Mouse (Mus musculus) embryonic facial prominence, embryonic 15.5 days (tissue): ENCODE measurements around the gene Snapc3. TPM values are rescaled to one million over a fixed set of nuclear protein-coding genes. Genes with fewer than 3 reads are reported as not detected.
A peak's percentile ranks its signal among the peaks of the same experiment; 100 is the strongest.

ENCODE experiments used
- ATAC-seq: fragments of 200-750 bp; cut with Nextera tagmentation; 2 replicates; pipeline ENCODE4 v1.8.0; 2017; ENCODE audit warnings: low read depth, moderate TSS enrichment; ENCODE audit not compliant: insufficient number of reproducible peaks, low FRiP score, low TSS enrichment
- H3K27ac ChIP-seq: fragments of 300-500 bp; sonication (generic); replicated peaks from 2 replicates; pipeline ENCODE4 v1.5.1; 2015; ENCODE audit warnings: mild to moderate bottlenecking, inconsistent platforms
- H3K27me3 ChIP-seq: fragments of 300-500 bp; sonication (generic); 2 replicates; pipeline ENCODE4 v1.6.1; 2015; ENCODE audit warnings: inconsistent platforms
- H3K36me3 ChIP-seq: fragments of 300-500 bp; sonication (generic); 2 replicates; pipeline ENCODE4 v1.6.1; 2015; ENCODE audit warnings: mild to moderate bottlenecking, inconsistent platforms
- H3K4me1 ChIP-seq: fragments of 300-500 bp; sonication (generic); 2 replicates; pipeline ENCODE4 v1.6.1; 2015; ENCODE audit warnings: inconsistent platforms
- H3K4me2 ChIP-seq: fragments of 300-500 bp; sonication (generic); replicated peaks from 2 replicates; pipeline ENCODE4 v1.6.1; 2015; ENCODE audit warnings: mild to moderate bottlenecking, inconsistent platforms
- H3K4me3 ChIP-seq: fragments of 300-500 bp; sonication (generic); replicated peaks from 2 replicates; pipeline ENCODE4 v1.5.1; 2015; ENCODE audit warnings: mild to moderate bottlenecking, inconsistent platforms
- H3K9ac ChIP-seq: fragments of 300-500 bp; sonication (generic); 2 replicates; pipeline ENCODE4 v1.6.1; 2015; ENCODE audit warnings: inconsistent platforms
- H3K9me3 ChIP-seq: fragments of 300-500 bp; sonication (generic); replicated peaks from 2 replicates; pipeline ENCODE4 v1.6.1; 2016; ENCODE audit warnings: inconsistent platforms
- WGBS: fragments of 180-500 bp; shearing (Covaris S2); methylation state at CpG from one replicate; pipeline ENCODE4 v1.1.7; 2015; 5-methylcytosine and 5-hydroxymethylcytosine counted together
- polyA plus RNA-seq: library from polyadenylated mRNA; unstranded; fragments of >200 nt; fragmentation: Nextera tagmentation; extraction: Ambion mirVana; gene quantifications from 2 replicates; pipeline ENCODE4 v1.2.1, GENCODE M21; 2015

Gene Snapc3
- polyA plus RNA-seq, 1 experiment from 2014 or later, result 44.8 TPM

DNA sequence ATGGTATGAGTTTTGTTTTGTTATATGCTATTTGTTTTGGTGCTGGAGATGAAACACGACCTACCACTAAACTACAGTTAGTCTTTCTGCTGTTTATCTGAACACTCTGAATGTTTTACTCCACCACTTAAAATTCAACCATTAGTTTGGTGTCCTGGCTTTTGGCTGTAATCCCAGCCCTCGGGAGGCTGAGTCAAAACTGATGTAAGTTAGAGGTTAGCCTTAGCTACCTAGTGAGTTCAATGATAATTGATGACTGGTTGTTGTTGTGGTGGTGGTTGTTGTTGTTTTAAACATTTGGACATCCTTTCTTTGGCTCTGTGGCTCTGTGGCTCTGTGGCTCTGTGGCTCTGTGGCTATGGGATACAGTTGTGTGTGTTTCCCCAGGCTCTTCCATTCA lies 1.3 kb downstream of the Snapc3 start:
- Histone ChIP-seq H3K27ac (no peak overlapping the region), H3K9ac (no peak overlapping the region), H3K9me3 (no peaks in the 10 kb centered on the region), H3K36me3 (peaks cover 11% of the 10 kb centered on the region), H3K4me1 (peaks cover 9% of the 10 kb centered on the region; the same call in 1 of the 2 replicates), H3K27me3 (no peaks in the 10 kb centered on the region), H3K4me2 (peak overlapping the region; percentile 50), H3K4me3 (peak overlapping the region; percentile 97)
- no peak for ATAC-seq
- 69% methylated on average over 2 of the region's 2 CpGs for WGBS

DNA sequence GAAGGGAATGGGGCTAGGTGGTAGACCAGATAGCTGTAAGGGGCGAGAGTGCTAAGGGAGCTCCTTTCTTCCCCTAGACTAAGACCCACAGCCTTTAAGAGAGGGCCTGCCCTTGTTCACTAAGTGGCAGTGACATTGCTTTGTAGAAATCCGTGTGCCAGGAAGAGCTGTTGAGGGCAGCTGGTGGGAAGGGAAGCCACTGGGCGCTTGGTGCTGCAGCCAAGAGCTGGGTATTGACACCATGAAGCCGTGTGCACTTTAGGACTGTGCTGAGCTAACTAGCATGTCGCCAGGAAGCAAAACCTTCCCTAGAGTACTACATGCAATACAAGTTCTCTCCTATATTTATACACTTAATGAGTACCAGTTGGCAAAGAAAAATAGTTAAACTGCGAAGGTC lies 6.1 kb downstream of the Snapc3 start:
- peaks cover 46% of the 10 kb centered on the region for H3K36me3 ChIP-seq
- 90% methylated on average over 6 of the region's 6 CpGs for WGBS
- no peak overlapping the region for H3K4me2 ChIP-seq
- no peak overlapping the region for H3K4me3 ChIP-seq
- H3K4me1 ChIP-seq, result peaks cover 8% of the 10 kb centered on the region; the same call in 1 of the 2 replicates
- no peaks in the 10 kb centered on the region for H3K27me3 ChIP-seq
- no peak overlapping the region for H3K27ac ChIP-seq
- no peak overlapping the region for H3K9ac ChIP-seq
- H3K9me3 ChIP-seq, result no peaks in the 10 kb centered on the region
- ATAC-seq, result no peak

DNA sequence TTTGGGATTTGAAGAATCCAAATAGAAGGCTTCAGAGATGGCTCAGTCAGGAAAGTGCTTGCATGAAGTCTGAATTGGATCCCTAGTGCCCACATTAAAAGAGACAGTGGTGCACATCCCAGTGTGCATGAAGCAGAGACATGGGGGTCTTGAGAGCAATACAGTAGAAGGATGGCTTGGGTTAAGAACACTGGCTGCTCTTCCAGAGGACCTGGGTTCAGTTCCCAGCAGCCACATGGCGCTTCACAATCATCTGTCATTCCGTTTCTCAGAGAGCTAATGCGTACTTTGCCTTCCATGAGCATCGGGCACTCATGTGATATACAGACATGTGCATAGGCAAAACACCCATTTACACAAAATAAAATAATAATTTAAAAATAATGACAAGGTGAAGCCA lies 7.6 kb downstream of the Snapc3 start:
- no peak for ATAC-seq
- Histone ChIP-seq H3K27ac (no peak overlapping the region), H3K4me3 (no peak overlapping the region), H3K4me2 (no peak overlapping the region), H3K9me3 (no peaks in the 10 kb centered on the region), H3K27me3 (no peaks in the 10 kb centered on the region), H3K36me3 (peaks cover 56% of the 10 kb centered on the region), H3K4me1 (no peaks in the 10 kb centered on the region), H3K9ac (no peak overlapping the region)
- 97% methylated on average over 4 of the region's 4 CpGs for WGBS

DNA sequence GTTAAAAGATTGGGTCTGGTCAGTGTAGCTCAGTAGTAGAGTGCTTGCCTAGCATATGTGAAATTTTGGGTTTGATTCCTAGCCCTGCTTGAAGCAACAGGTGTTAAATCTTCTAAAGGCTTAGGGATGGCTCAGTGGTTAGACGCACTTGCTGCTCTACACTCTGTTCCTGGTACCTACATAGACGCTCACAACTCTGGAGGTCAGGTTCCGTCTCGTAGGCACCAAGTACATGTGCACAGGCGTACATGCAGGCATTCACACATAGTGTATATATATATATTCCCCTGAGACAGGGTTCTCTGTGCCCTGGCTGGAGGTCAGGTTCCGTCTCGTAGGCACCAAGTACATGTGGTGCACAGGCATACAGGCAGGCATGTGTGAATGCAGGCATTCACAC lies 9.6 kb downstream of the Snapc3 start:
- peaks cover 60% of the 10 kb centered on the region for H3K36me3 ChIP-seq
- H3K9ac ChIP-seq, result no peak overlapping the region
- ATAC-seq, result no peak
- H3K9me3 ChIP-seq, result no peaks in the 10 kb centered on the region
- H3K4me2 ChIP-seq, result no peak overlapping the region
- WGBS, result 95% methylated on average over 7 of the region's 7 CpGs
- H3K4me3 ChIP-seq, result no peak overlapping the region
- no peak overlapping the region for H3K27ac ChIP-seq
- no peaks in the 10 kb centered on the region for H3K4me1 ChIP-seq
- no peaks in the 10 kb centered on the region for H3K27me3 ChIP-seq

DNA sequence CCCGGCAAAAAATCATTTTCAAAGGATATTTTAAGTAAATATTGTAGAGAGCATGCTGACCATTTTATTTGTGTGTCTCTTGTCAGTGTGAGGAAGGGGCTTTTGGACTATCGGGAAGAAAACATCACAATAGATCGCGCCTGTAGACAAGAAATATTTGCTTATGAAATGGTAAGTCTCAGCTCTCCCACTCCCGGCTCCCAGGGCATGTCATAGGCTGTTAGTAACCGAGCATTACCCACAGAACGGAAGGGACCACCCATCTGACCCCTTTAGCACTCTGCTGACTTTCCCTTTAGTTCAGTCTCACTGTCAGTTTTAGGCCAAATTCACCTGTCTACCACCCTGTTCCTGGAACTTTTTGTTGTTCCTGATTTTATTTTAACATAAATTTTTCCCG lies 10.2 kb downstream of the Snapc3 start:
- no peak for ATAC-seq
- H3K27me3 ChIP-seq, result no peaks in the 10 kb centered on the region
- H3K27ac ChIP-seq, result no peak overlapping the region
- no peak overlapping the region for H3K4me2 ChIP-seq
- no peaks in the 10 kb centered on the region for H3K4me1 ChIP-seq
- H3K9me3 ChIP-seq, result no peaks in the 10 kb centered on the region
- H3K4me3 ChIP-seq, result no peak overlapping the region
- no peak overlapping the region for H3K9ac ChIP-seq
- H3K36me3 ChIP-seq, result peaks cover 60% of the 10 kb centered on the region
- WGBS, result 93% methylated on average over 8 of the region's 8 CpGs

DNA sequence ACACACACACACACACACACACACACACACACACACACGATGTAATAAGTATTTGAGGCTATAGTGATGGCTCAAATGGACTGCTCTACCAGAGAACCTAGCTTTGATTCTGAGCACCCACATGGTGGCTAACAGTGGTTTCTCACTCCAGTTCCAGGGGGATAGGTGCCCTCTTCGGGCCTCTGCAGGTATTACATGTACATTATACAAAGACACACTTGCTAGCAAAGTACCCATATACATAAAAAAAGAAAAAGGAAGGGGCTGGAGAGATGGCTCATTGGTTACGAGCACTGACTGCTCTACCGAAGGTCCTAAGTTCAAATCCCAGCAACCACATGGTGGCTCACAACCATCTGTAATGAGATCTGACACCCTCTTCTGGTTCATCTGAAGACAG lies 11.3 kb downstream of the Snapc3 start:
- H3K4me2 ChIP-seq, result no peak overlapping the region
- H3K9ac ChIP-seq, result no peak overlapping the region
- no peak overlapping the region for H3K4me3 ChIP-seq
- H3K36me3 ChIP-seq, result peaks cover 53% of the 10 kb centered on the region
- ATAC-seq, result no peak
- no peaks in the 10 kb centered on the region for H3K27me3 ChIP-seq
- WGBS, result 93% methylated on average over 4 of the region's 4 CpGs
- H3K9me3 ChIP-seq, result no peaks in the 10 kb centered on the region
- H3K27ac ChIP-seq, result no peak overlapping the region
- H3K4me1 ChIP-seq, result no peaks in the 10 kb centered on the region

DNA sequence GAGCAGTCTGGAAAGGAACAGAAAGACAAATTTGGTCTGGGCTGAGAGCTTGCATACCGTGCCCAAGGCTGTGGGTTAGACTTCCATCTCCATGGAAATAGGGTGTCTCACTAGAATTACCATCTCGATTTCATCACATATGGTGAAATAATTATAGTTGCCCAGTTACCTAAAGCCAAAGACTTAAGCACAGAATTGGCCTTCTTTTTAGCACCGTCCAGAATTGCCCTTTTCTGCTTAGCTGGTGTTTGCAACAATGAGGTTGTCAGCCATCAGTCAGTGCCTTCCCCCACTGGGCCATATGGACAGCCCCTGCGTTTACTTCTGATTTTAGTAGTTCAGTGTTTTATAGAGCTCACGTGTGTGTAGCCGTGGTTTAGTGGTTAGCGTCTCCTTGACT lies 14.4 kb downstream of the Snapc3 start:
- no peaks in the 10 kb centered on the region for H3K27me3 ChIP-seq
- no peaks in the 10 kb centered on the region for H3K9me3 ChIP-seq
- WGBS, result 86% methylated on average over 7 of the region's 7 CpGs
- no peak overlapping the region for H3K4me3 ChIP-seq
- no peaks in the 10 kb centered on the region for H3K4me1 ChIP-seq
- no peak for ATAC-seq
- no peak overlapping the region for H3K27ac ChIP-seq
- no peak overlapping the region for H3K4me2 ChIP-seq
- H3K36me3 ChIP-seq, result peaks cover 64% of the 10 kb centered on the region
- H3K9ac ChIP-seq, result no peak overlapping the region

DNA sequence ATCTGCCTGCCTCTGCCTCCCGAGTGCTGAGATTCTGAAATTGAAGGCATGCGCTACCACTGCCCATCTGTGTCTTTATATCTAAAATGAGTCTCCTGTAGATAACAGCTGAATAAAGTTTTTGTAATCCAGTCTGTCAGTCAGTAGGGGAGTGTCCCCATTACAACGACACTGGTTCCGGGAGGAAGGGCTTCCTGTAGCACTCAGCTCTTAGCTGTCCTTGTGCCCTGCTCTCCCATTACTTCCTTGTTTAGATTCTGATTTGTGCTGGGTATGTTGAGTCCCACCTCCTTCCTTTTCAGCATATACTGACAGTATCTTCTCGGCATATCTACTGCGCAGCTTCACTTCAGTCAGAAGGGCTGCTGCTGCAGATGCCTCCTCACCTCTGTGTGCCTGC lies 15.4 kb downstream of the Snapc3 start:
- Histone ChIP-seq H3K4me2 (no peak overlapping the region), H3K9ac (no peak overlapping the region), H3K4me3 (no peak overlapping the region), H3K4me1 (no peaks in the 10 kb centered on the region), H3K9me3 (no peaks in the 10 kb centered on the region), H3K27me3 (no peaks in the 10 kb centered on the region), H3K27ac (no peak overlapping the region), H3K36me3 (peaks cover 62% of the 10 kb centered on the region)
- no peak for ATAC-seq
- 88% methylated on average over 6 of the region's 6 CpGs for WGBS

DNA sequence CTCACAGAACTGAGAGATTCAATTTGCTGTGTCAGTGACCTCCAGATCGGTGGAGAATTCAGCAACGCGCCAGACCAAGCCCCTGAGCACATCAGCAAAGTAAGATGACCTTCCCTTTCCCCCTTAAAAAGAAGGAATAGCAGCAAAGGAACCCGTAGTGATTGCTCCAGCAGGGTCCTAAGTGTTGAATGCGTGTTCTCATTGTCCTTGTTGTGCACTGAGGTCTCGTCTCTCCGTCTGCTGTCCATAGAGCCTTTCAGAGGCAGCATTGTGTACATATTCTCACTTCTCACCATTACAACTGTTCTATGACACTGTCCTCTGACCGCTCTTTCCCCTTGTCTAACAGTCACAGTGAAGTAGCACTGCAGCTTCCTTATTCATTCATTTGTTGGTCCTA lies 18.9 kb downstream of the Snapc3 start:
- Histone ChIP-seq H3K4me3 (no peak overlapping the region), H3K36me3 (peaks cover 65% of the 10 kb centered on the region), H3K27me3 (no peaks in the 10 kb centered on the region), H3K9me3 (no peaks in the 10 kb centered on the region), H3K4me1 (no peaks in the 10 kb centered on the region), H3K4me2 (no peak overlapping the region), H3K9ac (no peak overlapping the region), H3K27ac (no peak overlapping the region)
- no peak for ATAC-seq
- WGBS, result 93% methylated on average over 8 of the region's 8 CpGs

DNA sequence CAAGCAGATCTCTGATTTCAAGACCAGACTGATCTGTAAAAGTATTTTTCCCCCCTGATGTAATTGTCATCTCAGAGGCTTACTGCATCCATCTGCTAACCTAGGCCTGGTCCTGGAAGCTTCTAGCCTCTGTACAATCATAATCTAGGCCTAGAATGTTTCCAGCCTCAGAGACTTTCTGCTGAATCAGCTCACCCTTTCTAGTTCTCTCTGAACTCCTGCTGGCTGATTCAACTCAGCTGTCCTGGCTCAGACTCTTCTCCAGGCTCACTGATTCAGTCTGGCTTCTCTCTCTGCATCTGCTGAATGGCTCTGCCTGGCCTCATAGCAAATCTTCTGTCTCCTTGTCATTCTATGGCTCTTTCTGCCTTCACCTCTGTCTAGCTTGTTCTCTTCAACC lies 20.6 kb downstream of the Snapc3 start:
- Histone ChIP-seq H3K9me3 (no peaks in the 10 kb centered on the region), H3K4me3 (no peak overlapping the region), H3K4me2 (no peak overlapping the region), H3K27me3 (no peaks in the 10 kb centered on the region), H3K27ac (no peak overlapping the region), H3K4me1 (no peaks in the 10 kb centered on the region), H3K36me3 (peaks cover 74% of the 10 kb centered on the region), H3K9ac (no peak overlapping the region)
- ATAC-seq, result no peak

DNA sequence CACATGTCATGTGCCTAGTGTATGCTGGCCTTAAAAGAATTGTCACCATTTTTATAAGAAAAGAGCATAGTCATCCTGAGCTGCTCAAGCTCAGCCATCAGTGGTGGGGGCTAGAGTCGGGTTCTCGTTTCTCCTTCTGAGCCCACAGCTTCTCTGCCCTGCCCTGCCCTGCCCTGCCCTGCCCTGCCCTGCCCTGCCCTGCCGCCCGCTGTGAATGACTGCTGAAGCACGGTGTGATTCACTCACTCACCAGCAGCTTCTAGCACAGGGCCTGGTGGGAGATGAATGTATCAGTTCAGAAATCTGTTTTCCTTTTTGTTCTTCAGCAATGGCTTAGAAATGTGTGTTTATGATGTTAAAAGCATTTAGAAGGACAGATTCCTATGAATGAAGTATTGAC lies 21.5 kb downstream of the Snapc3 start:
- Histone ChIP-seq H3K36me3 (peaks cover 67% of the 10 kb centered on the region), H3K4me3 (no peak overlapping the region), H3K9ac (no peak overlapping the region), H3K4me2 (no peak overlapping the region), H3K27me3 (no peaks in the 10 kb centered on the region), H3K9me3 (no peaks in the 10 kb centered on the region), H3K27ac (no peak overlapping the region), H3K4me1 (no peaks in the 10 kb centered on the region)
- 60% methylated on average over 5 of the region's 5 CpGs for WGBS
- ATAC-seq, result no peak

DNA sequence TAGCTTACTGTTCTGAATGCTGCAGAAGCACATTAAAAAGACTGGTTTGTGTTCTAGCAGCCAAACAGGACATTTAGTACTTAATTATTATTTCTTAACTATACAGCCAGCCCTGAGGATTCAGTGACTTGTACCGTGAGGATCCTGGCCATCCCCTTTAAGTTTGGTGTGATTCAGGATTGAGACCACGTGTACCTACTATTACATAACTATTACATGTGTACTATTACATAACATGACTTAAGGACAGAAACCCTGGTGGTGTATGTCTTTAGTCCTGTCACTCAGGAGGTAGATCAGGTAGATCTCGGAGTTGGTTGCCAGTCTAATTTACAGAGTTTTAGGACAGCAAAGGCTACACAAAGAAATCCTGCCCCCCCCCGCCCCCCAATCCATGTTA lies 23.5 kb downstream of the Snapc3 start:
- Histone ChIP-seq H3K9ac (no peak overlapping the region), H3K4me2 (no peak overlapping the region), H3K9me3 (no peaks in the 10 kb centered on the region), H3K4me3 (no peak overlapping the region), H3K4me1 (no peaks in the 10 kb centered on the region), H3K36me3 (peaks cover 48% of the 10 kb centered on the region), H3K27me3 (no peaks in the 10 kb centered on the region), H3K27ac (no peak overlapping the region)
- ATAC-seq, result no peak
- 87% methylated on average over 4 of the region's 4 CpGs for WGBS
